Mouse (Mus musculus) right cerebral cortex, postnatal 14 days (tissue): ENCODE data around the gene Mllt6.
"Not testable (repeated sequence)": the region's sequence is repeated elsewhere in the genome, so short reads cannot be mapped to it uniquely, and the experiment has no call there.

ENCODE experiments used
- DNase-seq: peaks from one replicate; pipeline ENCODE4 v3.0.0; 2022

Mllt6 gene

GRCm38 (mm10) chr11:97697199-97697890 lies 34.1 kb downstream of the Mllt6 start:
- DNase-seq, result no peak

GRCm38 (mm10) chr11:97697891-97698529 lies 34.8 kb downstream of the Mllt6 start:
- no peak for DNase-seq

- peak; percentile 73 for DNase-seq
These were observed 35.8 kb downstream of the Mllt6 start for GRCm38 (mm10) chr11:97698741-97699611.

GRCm38 (mm10) chr11:97699626-97700002 lies 36.4 kb downstream of the Mllt6 start:
- DNase-seq, result peak; percentile 85

- peak; percentile 78 for DNase-seq
These were observed 37.0 kb downstream of the Mllt6 start, which contains the start of gene Pcgf2 for GRCm38 (mm10) chr11:97700003-97700745. Gene Pcgf2, minus strand, starts transcription at chr11:97700497.

- no peak for DNase-seq
These were observed 37.7 kb downstream of the Mllt6 start for GRCm38 (mm10) chr11:97700746-97701580.

GRCm38 (mm10) chr11:97701581-97702392 lies 38.6 kb downstream of the Mllt6 start:
- no peak for DNase-seq

- peak; percentile 83 for DNase-seq
These were observed 39.2 kb downstream of the Mllt6 start for GRCm38 (mm10) chr11:97702393-97702745.

- peak; percentile 99 for DNase-seq
These were observed 40.0 kb downstream of the Mllt6 start, which contains the start of gene Psmb3 for GRCm38 (mm10) chr11:97703039-97703826. Gene Psmb3, plus strand, starts transcription at chr11:97703399.

GRCm38 (mm10) chr11:97710067-97710466 lies 46.9 kb downstream of the Mllt6 start:
- not testable (repeated sequence) for DNase-seq

GRCm38 (mm10) chr11:97711200-97711900 lies 48.1 kb downstream of the Mllt6 start:
- no peak for DNase-seq

GRCm38 (mm10) chr11:97712286-97712685 lies 49.1 kb downstream of the Mllt6 start:
- no peak for DNase-seq

- DNase-seq, result no peak
These were observed 50.7 kb downstream of the Mllt6 start for GRCm38 (mm10) chr11:97713896-97714295.

- no peak for DNase-seq
These were observed 51.1 kb downstream of the Mllt6 start for GRCm38 (mm10) chr11:97714356-97714755.

GRCm38 (mm10) chr11:97714784-97715760 lies 51.9 kb downstream of the Mllt6 start:
- DNase-seq, result no peak

- DNase-seq, result no peak
These were observed 52.8 kb downstream of the Mllt6 start for GRCm38 (mm10) chr11:97716021-97716420.

- no peak for DNase-seq
These were observed 54.4 kb downstream of the Mllt6 start for GRCm38 (mm10) chr11:97717369-97718280.
